Mouse (Mus musculus) left cerebral cortex, postnatal 36 days (tissue): Measurements from ENCODE around the gene Serpinb1c. TPM values are rescaled to one million over a fixed set of nuclear protein-coding genes. Genes with fewer than 3 reads are reported as not detected.

Source experiments
- DNase-seq, 2 experiments: peaks; one replicate each; pipeline ENCODE4 v3.0.0; 2021 to 2022; ENCODE audit warnings: low spot score in 2 of 2, mixed read lengths in 1 of 2
- intact Hi-C: fragments of 180-260 bp; cut with DNase I; formaldehyde crosslinking; loops from one replicate; pipeline ENCODE4 v1.15.1; 2025
- total RNA-seq, 2 experiments: library from RNA; stranded (reverse); gene quantifications; 2 replicates each; pipeline ENCODE4 v1.2.3; 2021

Serpinb1c gene
- total RNA-seq, 2 experiments from 2014 or later: 0.43 TPM; not detected in 1

- no peak for DNase-seq
- intact Hi-C loops: no loop called here
Observed at GRCm38 (mm10) chr13:32831505-32832273, 66.3 kb downstream of the Serpinb1c start.

Other genes starting within 250 kb of the Serpinb1c start
- gene Mylk4, start 114.3 kb downstream of the Serpinb1c start, total RNA-seq: under 1 TPM; 0.15 to 0.18 TPM
- 10 to 100 TPM; 58.2 to 64.2 TPM for gene Wrnip1, start 96.2 kb downstream of the Serpinb1c start, total RNA-seq
- under 1 TPM in 1 of 2 experiments, not detected in 1; 0.99 TPM for gene D930007J09Rik, start 95.4 kb downstream of the Serpinb1c start, total RNA-seq
- gene Serpinb1a, start 47.0 kb downstream of the Serpinb1c start, total RNA-seq: 1 to 10 TPM; 2.2 to 4.4 TPM
- gene Serpinb6b, start 67.0 kb upstream of the Serpinb1c start, total RNA-seq: 1 to 10 TPM; 1.7 to 3.2 TPM
- gene Serpinb9, start 105.0 kb upstream of the Serpinb1c start, total RNA-seq: 1 to 10 TPM; 4.3 to 4.6 TPM
- not detected for gene Serpinb9b, start 129.2 kb upstream of the Serpinb1c start, total RNA-seq
- 1 to 10 TPM; 1.2 TPM for gene Serpinb1b, start 180.4 kb upstream of the Serpinb1c start, total RNA-seq